Mouse (Mus musculus) adrenal gland, adult 18-20 months (tissue): ENCODE measurements at regions not wholly inside any gene's neighbourhood (a gene's known extent, or its start where the extent isn't known, plus 50 kb on each side); places are given as distances from the start of the nearest gene placed in this dataset.

Experiments used
- DNase-seq, 2 experiments: peaks; one replicate each; pipeline ENCODE4 v3.0.0; 2021 to 2022; ENCODE audit warnings: low spot score in 2 of 2

- no peak for DNase-seq
Observed at GRCm38 (mm10) chr10:111111020-111111419, 53.5 kb upstream of the Osbpl8 start.

- DNase-seq, result peak; percentile 48 to 57
Observed at GRCm38 (mm10) chr10:111108658-111109633, 55.6 kb upstream of the Osbpl8 start.

GRCm38 (mm10) chr10:111107852-111108251 is 56.7 kb upstream of the Osbpl8 start:
- DNase-seq, result no peak

GRCm38 (mm10) chr10:111107387-111107786 is 57.2 kb upstream of the Osbpl8 start:
- peak; percentile 28 to 57 for DNase-seq

GRCm38 (mm10) chr10:111106411-111106810 is 58.1 kb upstream of the Osbpl8 start:
- DNase-seq, result no peak

- DNase-seq, result no peak
Observed at GRCm38 (mm10) chr10:111105662-111106061, 58.9 kb upstream of the Osbpl8 start.

- no peak for DNase-seq
Observed at GRCm38 (mm10) chr10:111103512-111103911, 61.0 kb upstream of the Osbpl8 start.

- DNase-seq, result peak in 1 of 2 experiments; percentile 16
Observed at GRCm38 (mm10) chr10:111103086-111103485, 61.5 kb upstream of the Osbpl8 start.

GRCm38 (mm10) chr10:111101901-111102761 is 62.4 kb upstream of the Osbpl8 start:
- peak in 1 of 2 experiments; percentile 32 for DNase-seq

GRCm38 (mm10) chr10:111099812-111100464 is 64.6 kb upstream of the Osbpl8 start:
- peak; percentile 76 to 78 for DNase-seq

- DNase-seq, result no peak
Observed at GRCm38 (mm10) chr10:111099059-111099811, 65.3 kb upstream of the Osbpl8 start.

- DNase-seq, result no peak
Observed at GRCm38 (mm10) chr10:111097245-111097644, 67.3 kb upstream of the Osbpl8 start.

- DNase-seq, result no peak
Observed at GRCm38 (mm10) chr10:111096811-111097210, 67.7 kb upstream of the Osbpl8 start.

- DNase-seq, result no peak
Observed at GRCm38 (mm10) chr10:111094405-111094804, 70.1 kb upstream of the Osbpl8 start.

GRCm38 (mm10) chr10:111089382-111089781 is 75.2 kb upstream of the Osbpl8 start:
- peak in 1 of 2 experiments; percentile 33 for DNase-seq

GRCm38 (mm10) chr10:111085561-111085960 is 75.6 kb upstream of the Zdhhc17 start:
- DNase-seq, result no peak

- DNase-seq, result no peak
Observed at GRCm38 (mm10) chr10:111084267-111084780, 74.4 kb upstream of the Zdhhc17 start.

GRCm38 (mm10) chr10:111083861-111084260 is 73.9 kb upstream of the Zdhhc17 start:
- no peak for DNase-seq

GRCm38 (mm10) chr10:111083338-111083737 is 73.4 kb upstream of the Zdhhc17 start:
- no peak for DNase-seq

- DNase-seq, result no peak
Observed at GRCm38 (mm10) chr10:111080322-111080721, 70.4 kb upstream of the Zdhhc17 start.
